Mouse (Mus musculus) T-cell, adult 66 days (primary cell): ENCODE measurements around the gene Olfr893. TPM values are rescaled to one million over a fixed set of nuclear protein-coding genes. Genes with fewer than 3 reads are reported as not detected.

Experiments
- total RNA-seq, 2 experiments: library from RNA; stranded (reverse); gene quantifications; 3 replicates in 1 of 2; 4 replicates in 1 of 2; pipeline ENCODE4 v1.2.4; 2023

Gene Olfr893
- not detected for total RNA-seq

DNA sequence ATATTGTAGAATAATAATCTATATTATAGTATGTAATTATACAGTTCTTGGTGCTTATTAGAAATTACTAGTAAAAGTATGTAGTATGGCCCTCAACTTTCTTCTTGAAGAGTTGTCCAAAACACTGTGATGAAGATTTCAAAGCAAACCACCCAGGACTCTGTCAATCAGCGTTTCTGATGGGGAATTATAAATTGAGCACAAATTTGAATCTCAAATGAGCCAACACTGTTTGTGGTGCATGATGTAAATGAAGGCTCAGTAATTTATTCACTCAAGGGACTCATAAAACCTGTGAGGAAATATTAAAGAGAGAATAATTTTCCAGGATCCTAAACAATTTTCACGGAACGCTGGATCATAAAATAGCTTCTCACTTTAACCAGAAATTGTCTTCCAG lies at the start of gene Olfr893:
Gene Olfr893, plus strand, starts transcription at position 301 of the 400 bp plus-strand sequence.

GRCm38 (mm10) chr9:38180721-38181120 lies 27.4 kb upstream of the Olfr893 start, which contains the start of gene Olfr891:
Gene Olfr891 (minus strand): TSS chr9:38180821.

GRCm38 (mm10) chr9:38217755-38218154 lies 9.6 kb downstream of the Olfr893 start, which contains the start of gene Olfr894:
Gene Olfr894 (plus strand): TSS chr9:38218055.

GRCm38 (mm10) chr9:38252474-38252873 lies 44.3 kb downstream of the Olfr893 start, which contains the start of gene Olfr143:
Gene Olfr143 (plus strand): TSS chr9:38252774.

Other genes starting within 250 kb of the Olfr893 start
- gene Olfr881, start 216.5 kb upstream of the Olfr893 start, total RNA-seq: not detected
- not detected for gene Olfr883, start 182.6 kb upstream of the Olfr893 start, total RNA-seq
- not detected for gene Olfr884, start 161.8 kb upstream of the Olfr893 start, total RNA-seq
- gene Olfr885, start 147.0 kb upstream of the Olfr893 start, total RNA-seq: not detected
- gene Olfr887, start 124.3 kb upstream of the Olfr893 start, total RNA-seq: not detected
- gene Olfr888, start 100.2 kb upstream of the Olfr893 start, total RNA-seq: not detected
- not detected for gene Olfr889, start 93.2 kb upstream of the Olfr893 start, total RNA-seq
- gene Olfr890, start 65.8 kb upstream of the Olfr893 start, total RNA-seq: not detected
- gene Olfr891, start 27.5 kb upstream of the Olfr893 start, total RNA-seq: not detected
- gene Olfr894, start 9.7 kb downstream of the Olfr893 start, total RNA-seq: not detected
- gene Olfr143, start 44.4 kb downstream of the Olfr893 start, total RNA-seq: not detected
- gene Olfr895, start 59.5 kb downstream of the Olfr893 start, total RNA-seq: not detected
- not detected for gene Olfr896-ps1, start 82.7 kb downstream of the Olfr893 start, total RNA-seq
- gene Olfr25, start 120.7 kb downstream of the Olfr893 start, total RNA-seq: not detected
- gene Olfr898, start 140.0 kb downstream of the Olfr893 start, total RNA-seq: not detected
- gene Olfr250, start 158.5 kb downstream of the Olfr893 start, total RNA-seq: not detected
- not detected for gene Olfr251, start 168.7 kb downstream of the Olfr893 start, total RNA-seq
- not detected for gene Olfr147, start 193.3 kb downstream of the Olfr893 start, total RNA-seq
- gene Olfr901, start 221.1 kb downstream of the Olfr893 start, total RNA-seq: not detected
- gene Olfr902, start 239.3 kb downstream of the Olfr893 start, total RNA-seq: not detected